Mouse (Mus musculus) stomach, embryonic 14.5 days (tissue): ENCODE measurements around the gene Man1c1. TPM values are rescaled to one million over a fixed set of nuclear protein-coding genes. Genes with fewer than 3 reads are reported as not detected.

ENCODE experiments used
- ATAC-seq: fragments of 200-750 bp; cut with Nextera tagmentation; 2 replicates; pipeline ENCODE4 v1.8.0; 2017; ENCODE audit warnings: low read depth, moderate TSS enrichment; ENCODE audit not compliant: insufficient number of reproducible peaks, insufficient read depth, low FRiP score
- H3K27ac ChIP-seq: fragments of 300-500 bp; sonication (generic); 2 replicates; pipeline ENCODE4 v1.5.1; 2014; ENCODE audit warnings: mild to moderate bottlenecking, low read length, moderate library complexity, mixed read lengths
- H3K27me3 ChIP-seq: fragments of 300-500 bp; sonication (generic); 2 replicates; pipeline ENCODE4 v1.6.1; 2014; ENCODE audit warnings: low read length, control low read depth, mixed read lengths; ENCODE audit not compliant: control insufficient read depth, insufficient read depth
- H3K36me3 ChIP-seq: fragments of 300-500 bp; sonication (generic); 2 replicates; pipeline ENCODE4 v1.6.1; 2014; ENCODE audit warnings: mild to moderate bottlenecking, control low read depth, low read length, moderate library complexity, mixed read lengths; ENCODE audit not compliant: control insufficient read depth, insufficient read depth
- H3K4me1 ChIP-seq: fragments of 300-500 bp; sonication (generic); 2 replicates; pipeline ENCODE4 v1.6.1; 2014; ENCODE audit warnings: low read length, control low read depth, mixed read lengths; ENCODE audit not compliant: control insufficient read depth, insufficient read depth
- H3K4me2 ChIP-seq: fragments of 300-500 bp; sonication (generic); replicated peaks from 2 replicates; pipeline ENCODE4 v1.6.1; 2014; ENCODE audit warnings: low read depth, low read length, control low read depth
- H3K4me3 ChIP-seq: fragments of 300-500 bp; sonication (generic); 2 replicates; pipeline ENCODE4 v1.5.1; 2014; ENCODE audit warnings: low read depth, low read length, control low read depth
- H3K9ac ChIP-seq: fragments of 300-500 bp; sonication (generic); replicated peaks from 2 replicates; pipeline ENCODE4 v1.6.1; 2014; ENCODE audit warnings: low read depth, mild to moderate bottlenecking, control low read depth, low read length, moderate library complexity, mixed read lengths
- H3K9me3 ChIP-seq: fragments of 300-500 bp; sonication (generic); 2 replicates; pipeline ENCODE4 v1.6.1; 2016; ENCODE audit warnings: low read depth, low read length, control low read depth; ENCODE audit not compliant: control insufficient read depth
- WGBS: fragments of 180-500 bp; shearing (Covaris S2); extraction: QIAGEN DNeasy Blood & Tissue Kit; methylation state at CpG from one replicate; pipeline ENCODE4 v1.1.7; 2014; 5-methylcytosine and 5-hydroxymethylcytosine counted together
- polyA plus RNA-seq: library from polyadenylated mRNA; unstranded; fragments of >200 nt; fragmentation: Nextera tagmentation; extraction: Ambion mirVana; gene quantifications from 2 replicates; pipeline ENCODE4 v1.2.1, GENCODE M21; 2014

The Man1c1 gene
- polyA plus RNA-seq: 1.7 and 2.5 TPM in 2 replicates

GRCm38 (mm10) chr4:134703835-134704546, at the start of gene Man1c1:
Gene Man1c1, minus strand, starts transcription at chr4:134704290.
- under 1% methylated on average over 81 of the region's 81 CpGs for WGBS
- Histone ChIP-seq H3K4me3 (peak within 1 kb of the TSS; percentile 57), H3K9ac (peak within 1 kb of the TSS; percentile 45), H3K27ac (no peak within 1 kb of the TSS), H3K9me3 (no peaks in the 10 kb centered on the region), H3K27me3 (peaks cover 10% of the 10 kb centered on the region; the same call in 1 of the 2 replicates), H3K4me1 (0 out of 2 replicates have a peak, but pooled peaks cover 3% of the 10 kb centered on the region), H3K36me3 (no peaks in the 10 kb centered on the region), H3K4me2 (peak within 1 kb of the TSS; percentile 99)
- peak; percentile 94 for ATAC-seq

- Histone ChIP-seq H3K4me2 (no peak overlapping the region), H3K9me3 (no peaks in the 10 kb centered on the region), H3K9ac (no peak overlapping the region), H3K27ac (0 out of 2 replicates have a peak overlapping the region, but pooled peaks have one; percentile 21), H3K4me1 (peaks cover 34% of the 10 kb centered on the region), H3K36me3 (no peaks in the 10 kb centered on the region; the same call in 1 of the 2 replicates), H3K4me3 (no peak overlapping the region), H3K27me3 (no peaks in the 10 kb centered on the region)
- ATAC-seq: no peak
- WGBS: 38% methylated on average over 17 of the region's 17 CpGs
Observed at GRCm38 (mm10) chr4:134753516-134754261, 49.6 kb upstream of the Man1c1 start.

GRCm38 (mm10) chr4:134752911-134753426, 48.9 kb upstream of the Man1c1 start:
- Histone ChIP-seq H3K27ac (no peak overlapping the region), H3K27me3 (no peaks in the 10 kb centered on the region), H3K9me3 (no peaks in the 10 kb centered on the region), H3K4me2 (no peak overlapping the region), H3K9ac (no peak overlapping the region), H3K4me1 (peaks cover 34% of the 10 kb centered on the region), H3K4me3 (no peak overlapping the region), H3K36me3 (no peaks in the 10 kb centered on the region; the same call in 1 of the 2 replicates)
- no peak for ATAC-seq
- 48% methylated on average over 11 of the region's 11 CpGs for WGBS

GRCm38 (mm10) chr4:134751682-134752380, 47.7 kb upstream of the Man1c1 start:
- Histone ChIP-seq H3K4me3 (no peak overlapping the region), H3K4me2 (no peak overlapping the region), H3K27me3 (no peaks in the 10 kb centered on the region), H3K9me3 (no peaks in the 10 kb centered on the region), H3K4me1 (peaks cover 34% of the 10 kb centered on the region), H3K36me3 (peaks cover 2% of the 10 kb centered on the region; the same call in 1 of the 2 replicates), H3K27ac (no peak overlapping the region), H3K9ac (no peak overlapping the region)
- 69% methylated on average over 18 of the region's 18 CpGs for WGBS
- 0 out of 2 replicates have a peak, but pooled peaks have one; percentile 10 for ATAC-seq

GRCm38 (mm10) chr4:134750825-134751224, 46.7 kb upstream of the Man1c1 start:
- Histone ChIP-seq H3K4me2 (no peak overlapping the region), H3K9ac (no peak overlapping the region), H3K27ac (no peak overlapping the region), H3K4me3 (no peak overlapping the region), H3K27me3 (no peaks in the 10 kb centered on the region), H3K9me3 (no peaks in the 10 kb centered on the region), H3K4me1 (peaks cover 34% of the 10 kb centered on the region), H3K36me3 (peaks cover 11% of the 10 kb centered on the region; the same call in 1 of the 2 replicates)
- WGBS: 82% methylated on average over 6 of the region's 6 CpGs
- no peak for ATAC-seq

GRCm38 (mm10) chr4:134750263-134750662, 46.2 kb upstream of the Man1c1 start:
- ATAC-seq: no peak
- Histone ChIP-seq H3K9ac (no peak overlapping the region), H3K36me3 (peaks cover 11% of the 10 kb centered on the region; the same call in 1 of the 2 replicates), H3K27me3 (no peaks in the 10 kb centered on the region), H3K4me2 (no peak overlapping the region), H3K27ac (no peak overlapping the region; the same call in 1 of the 2 replicates), H3K4me3 (no peak overlapping the region), H3K4me1 (peaks cover 34% of the 10 kb centered on the region), H3K9me3 (no peaks in the 10 kb centered on the region)
- WGBS: 57% methylated on average over 5 of the region's 5 CpGs

- 63% methylated on average over 21 of the region's 21 CpGs for WGBS
- H3K36me3 ChIP-seq: peaks cover 11% of the 10 kb centered on the region; the same call in 1 of the 2 replicates
- H3K27ac ChIP-seq: peak overlapping the region; percentile 28; the same call in 1 of the 2 replicates
- peaks cover 32% of the 10 kb centered on the region for H3K4me1 ChIP-seq
- no peak overlapping the region for H3K9ac ChIP-seq
- no peak overlapping the region for H3K4me2 ChIP-seq
- H3K4me3 ChIP-seq: no peak overlapping the region
- no peaks in the 10 kb centered on the region for H3K27me3 ChIP-seq
- H3K9me3 ChIP-seq: no peaks in the 10 kb centered on the region
- no peak for ATAC-seq
Observed at GRCm38 (mm10) chr4:134749301-134750030, 45.4 kb upstream of the Man1c1 start.
